Mouse (Mus musculus) cerebellum, adult 2 months (tissue): ENCODE measurements around the gene Cabin1. TPM values are rescaled to one million over a fixed set of nuclear protein-coding genes. Genes with fewer than 3 reads are reported as not detected.
A peak's percentile ranks its signal among the peaks of the same experiment; 100 is the strongest.

Source experiments
- DNase-seq, 2 experiments: peaks; one replicate each; pipeline ENCODE4 v3.0.0; 2021
- H3K27ac ChIP-seq: fragments of 200-500 bp; 2 replicates; pipeline ENCODE4 v1.5.1; 2012; ENCODE audit warnings: low read length, control low read depth, inconsistent platforms; ENCODE audit not compliant: insufficient read depth
- H3K27me3 ChIP-seq: fragments of 200-500 bp; 2 replicates; pipeline ENCODE4 v1.6.1; 2012; ENCODE audit warnings: inconsistent platforms, mild to moderate bottlenecking, low read length, moderate library complexity; ENCODE audit not compliant: control insufficient read depth, insufficient read depth
- H3K4me1 ChIP-seq: fragments of 200-500 bp; 2 replicates; pipeline ENCODE4 v1.6.1; 2011; ENCODE audit warnings: low read length; ENCODE audit not compliant: control insufficient read depth, insufficient read depth
- H3K4me3 ChIP-seq: fragments of 200-500 bp; replicated peaks from 2 replicates; pipeline ENCODE3; 2011; ENCODE audit warnings: mild to moderate bottlenecking, low read depth, low read length, control low read depth; ENCODE audit not compliant: insufficient read depth
- CTCF ChIP-seq: fragments of 200-500 bp; IDR thresholded peaks from 2 replicates; pipeline ENCODE4 v1.5.1; 2011; ENCODE audit warnings: low read depth, mild to moderate bottlenecking, control low read depth, low read length, moderate library complexity, borderline replicate concordance; ENCODE audit not compliant: insufficient read depth
- POLR2A ChIP-seq: fragments of 200-500 bp; IDR thresholded peaks from 2 replicates; pipeline ENCODE4 v1.6.1; 2011; ENCODE audit warnings: low read length, control low read depth, borderline replicate concordance; ENCODE audit not compliant: insufficient read depth
- WGBS: fragments of 180-500 bp; shearing (Covaris S2); methylation state at CpG from one replicate; pipeline ENCODE4 v1.1.7; 2018; 5-methylcytosine and 5-hydroxymethylcytosine counted together
- polyA plus RNA-seq: library from polyadenylated mRNA; depleted of rRNA; stranded (reverse); fragments of >200 nt; gene quantifications from 2 replicates; pipeline ENCODE4 v1.2.3, GENCODE M21; 2012

Gene Cabin1
- polyA plus RNA-seq, 1 experiment, result 48.6 TPM

- WGBS, result 98% methylated on average over 2 of the region's 2 CpGs
Measured at GRCm38 (mm10) chr10:75710210-75710609, 53.9 kb downstream of the Cabin1 start.

GRCm38 (mm10) chr10:75709261-75709660 lies 54.9 kb downstream of the Cabin1 start:
- DNase-seq, result no peak
- Histone ChIP-seq H3K4me3 (no peak overlapping the region), H3K27ac (no peak overlapping the region), H3K27me3 (no peaks in the 10 kb centered on the region), H3K4me1 (peaks cover 42% of the 10 kb centered on the region)
- WGBS, result 73% methylated on average over 9 of the region's 9 CpGs
- TF ChIP-seq CTCF (no peak), POLR2A (no peak)

More at GRCm38 (mm10) chr10:75710210-75710609, 53.9 kb downstream of the Cabin1 start:
- H3K27ac ChIP-seq, result no peak overlapping the region
- H3K27me3 ChIP-seq, result no peaks in the 10 kb centered on the region
- DNase-seq, result no peak
- TF ChIP-seq CTCF (no peak), POLR2A (no peak)
- H3K4me3 ChIP-seq, result no peak overlapping the region
- peaks cover 34% of the 10 kb centered on the region for H3K4me1 ChIP-seq

GRCm38 (mm10) chr10:75708633-75708992 lies 55.5 kb downstream of the Cabin1 start:
- no peak overlapping the region for H3K4me3 ChIP-seq
- TF ChIP-seq CTCF, result peak; percentile 79
- no peak for TF ChIP-seq POLR2A
- no peak overlapping the region for H3K27ac ChIP-seq
- DNase-seq, result peak; percentile 54 to 61
- peaks cover 44% of the 10 kb centered on the region for H3K4me1 ChIP-seq
- no peaks in the 10 kb centered on the region for H3K27me3 ChIP-seq
- 23% methylated on average over 9 of the region's 9 CpGs for WGBS

- TF ChIP-seq CTCF (no peak), POLR2A (no peak)
- no peaks in the 10 kb centered on the region for H3K27me3 ChIP-seq
- DNase-seq, result no peak
- no peak overlapping the region for H3K4me3 ChIP-seq
- H3K27ac ChIP-seq, result no peak overlapping the region
- WGBS, result 21% methylated on average over 3 of the region's 3 CpGs
- peaks cover 44% of the 10 kb centered on the region for H3K4me1 ChIP-seq
Measured at GRCm38 (mm10) chr10:75707901-75708632, 56.1 kb downstream of the Cabin1 start.

GRCm38 (mm10) chr10:75706632-75707216 lies 57.4 kb downstream of the Cabin1 start:
- WGBS, result 76% methylated on average over 8 of the region's 8 CpGs
- peaks cover 34% of the 10 kb centered on the region for H3K4me1 ChIP-seq
- H3K27ac ChIP-seq, result no peak overlapping the region
- H3K27me3 ChIP-seq, result no peaks in the 10 kb centered on the region
- TF ChIP-seq CTCF, result no peak
- no peak for TF ChIP-seq POLR2A
- DNase-seq, result no peak
- H3K4me3 ChIP-seq, result no peak overlapping the region

- DNase-seq, result no peak
- TF ChIP-seq CTCF (no peak), POLR2A (no peak)
- H3K4me3 ChIP-seq, result no peak overlapping the region
- no peak overlapping the region for H3K27ac ChIP-seq
- 94% methylated on average over 7 of the region's 7 CpGs for WGBS
- H3K4me1 ChIP-seq, result peaks cover 34% of the 10 kb centered on the region
- no peaks in the 10 kb centered on the region for H3K27me3 ChIP-seq
Measured at GRCm38 (mm10) chr10:75705681-75706400, 58.3 kb downstream of the Cabin1 start.

- H3K4me3 ChIP-seq, result peak overlapping the region; percentile 39
- TF ChIP-seq POLR2A, result peak; percentile 35; the same call in 1 of the 2 replicates
- peak; percentile 67 for TF ChIP-seq CTCF
Measured at GRCm38 (mm10) chr10:75704212-75705185, 59.6 kb downstream of the Cabin1 start.

More at GRCm38 (mm10) chr10:75704212-75705185, 59.6 kb downstream of the Cabin1 start:
- peaks cover 34% of the 10 kb centered on the region for H3K4me1 ChIP-seq
- peak overlapping the region; percentile 94 for H3K27ac ChIP-seq
- peak; percentile 98 to 99 for DNase-seq
- 15% methylated on average over 15 of the region's 15 CpGs for WGBS
- no peaks in the 10 kb centered on the region for H3K27me3 ChIP-seq
